Mouse (Mus musculus): Measurements from ENCODE around the gene Baiap2l1.

DNA sequence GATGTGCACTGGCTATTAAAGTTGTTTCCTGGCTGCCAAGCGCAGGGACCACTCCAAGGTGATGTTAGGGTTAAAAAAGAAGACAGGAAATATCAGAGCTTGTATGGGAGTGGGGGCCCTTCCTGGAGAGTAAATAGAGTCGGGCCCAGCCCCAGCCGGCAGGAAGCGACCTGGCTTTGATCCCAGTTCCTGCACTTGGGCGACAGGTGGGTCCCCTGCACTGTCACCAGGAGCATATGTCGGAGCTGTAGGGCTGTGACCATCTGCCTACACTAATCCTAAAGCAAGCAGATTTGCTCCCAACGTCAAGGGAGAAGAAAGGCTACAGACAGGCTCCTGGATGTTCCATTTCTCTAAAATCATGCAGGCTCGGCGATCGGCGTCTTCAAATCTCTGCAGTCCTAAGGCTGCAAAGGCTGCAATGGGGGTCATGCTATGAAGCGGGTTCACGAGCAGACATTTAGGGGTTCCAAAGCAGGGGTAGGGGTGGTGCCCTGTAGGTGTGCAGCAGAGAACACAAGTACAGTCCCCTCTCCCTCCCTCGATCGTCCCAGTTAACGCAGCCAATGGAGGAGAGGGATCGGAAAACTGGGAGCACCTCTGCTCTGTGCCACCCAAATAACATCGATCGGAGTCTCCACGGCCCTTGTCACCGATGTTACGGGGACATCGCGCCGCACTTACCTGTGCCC lies 135.0 kb downstream of the Baiap2l1 start:
- no peak for TF ChIP-seq EP300 (IDR thresholded peaks at IDR 0.05; ENCODE audit: low read depth)
- TF ChIP-seq CTCF (IDR thresholded peaks at IDR 0.05; ENCODE audit: low read depth) = no peak

Data from liver, postnatal 0 days (tissue).